Mouse (Mus musculus): ENCODE results near the gene Ucma. TPM values are rescaled to one million over a fixed set of nuclear protein-coding genes. Genes with fewer than 3 reads are reported as not detected.
"Not testable (repeated sequence)": the region's sequence is repeated elsewhere in the genome, so short reads cannot be mapped to it uniquely, and the experiment has no call there.

Ucma gene
- 0.20 TPM in 1 of 2 replicates, not detected in the other for polyA plus RNA-seq (2012; rRNA removed)

GRCm38 (mm10) chr2:4975807-4976206 lies at the start of gene Ucma:
Gene Ucma (plus strand): TSS chr2:4976122.
- H3K27ac ChIP-seq (ENCODE audit: control insufficient read depth, insufficient read depth, low read depth, low read length) = no peak within 1 kb of the TSS
- no peaks in the 10 kb centered on the region for H3K36me3 ChIP-seq (ENCODE audit: control insufficient read depth, insufficient read depth, low read length)
- TF ChIP-seq CTCF (IDR thresholded peaks at IDR 0.05; ENCODE audit: control insufficient read depth, insufficient read depth, insufficient replicate concordance, low read depth, low read length) = no peak
- no peak for TF ChIP-seq POLR2A (IDR thresholded peaks at IDR 0.05; ENCODE audit: control insufficient read depth, low read depth, low read length)
- H3K4me3 ChIP-seq (ENCODE audit: control insufficient read depth, low read depth, low read length) = no peak within 1 kb of the TSS
- no peaks in the 10 kb centered on the region; the same call in 1 of the 2 replicates for H3K4me1 ChIP-seq (ENCODE audit: control insufficient read depth, insufficient read depth, low read length)
- no peaks in the 10 kb centered on the region for H3K27me3 ChIP-seq (ENCODE audit: control insufficient read depth, insufficient read depth, low read length)

GRCm38 (mm10) chr2:4927391-4927790 lies 48.5 kb upstream of the Ucma start:
- Histone ChIP-seq H3K36me3 (ENCODE audit: control insufficient read depth, insufficient read depth, low read length) (no peaks in the 10 kb centered on the region), H3K4me1 (ENCODE audit: control insufficient read depth, insufficient read depth, low read length) (no peaks in the 10 kb centered on the region)
- TF ChIP-seq POLR2A (IDR thresholded peaks at IDR 0.05; ENCODE audit: control insufficient read depth, low read depth, low read length) = no peak
- TF ChIP-seq CTCF (IDR thresholded peaks at IDR 0.05; ENCODE audit: control insufficient read depth, insufficient read depth, insufficient replicate concordance, low read depth, low read length) = no peak

GRCm38 (mm10) chr2:4929230-4929629 lies 46.7 kb upstream of the Ucma start:
- no peak for TF ChIP-seq CTCF (IDR thresholded peaks at IDR 0.05; ENCODE audit: control insufficient read depth, insufficient read depth, insufficient replicate concordance, low read depth, low read length)
- no peak for TF ChIP-seq POLR2A (IDR thresholded peaks at IDR 0.05; ENCODE audit: control insufficient read depth, low read depth, low read length)
- no peaks in the 10 kb centered on the region for H3K27me3 ChIP-seq (ENCODE audit: control insufficient read depth, insufficient read depth, low read length)
- H3K4me1 ChIP-seq (ENCODE audit: control insufficient read depth, insufficient read depth, low read length) = no peaks in the 10 kb centered on the region
- H3K36me3 ChIP-seq (ENCODE audit: control insufficient read depth, insufficient read depth, low read length) = no peaks in the 10 kb centered on the region
- H3K4me3 ChIP-seq (ENCODE audit: control insufficient read depth, low read depth, low read length) = no peak overlapping the region
- no peak overlapping the region for H3K27ac ChIP-seq (ENCODE audit: control insufficient read depth, insufficient read depth, low read depth, low read length)

More at GRCm38 (mm10) chr2:4927391-4927790, 48.5 kb upstream of the Ucma start:
- H3K4me3 ChIP-seq (ENCODE audit: control insufficient read depth, low read depth, low read length) = no peak overlapping the region
- H3K27me3 ChIP-seq (ENCODE audit: control insufficient read depth, insufficient read depth, low read length) = no peaks in the 10 kb centered on the region
- H3K27ac ChIP-seq (ENCODE audit: control insufficient read depth, insufficient read depth, low read depth, low read length) = no peak overlapping the region

- TF ChIP-seq POLR2A (IDR thresholded peaks at IDR 0.05; ENCODE audit: control insufficient read depth, low read depth, low read length) (no peak), CTCF (IDR thresholded peaks at IDR 0.05; ENCODE audit: control insufficient read depth, insufficient read depth, insufficient replicate concordance, low read depth, low read length) (no peak)
- Histone ChIP-seq H3K4me3 (ENCODE audit: control insufficient read depth, low read depth, low read length) (no peak overlapping the region), H3K4me1 (ENCODE audit: control insufficient read depth, insufficient read depth, low read length) (no peaks in the 10 kb centered on the region), H3K36me3 (ENCODE audit: control insufficient read depth, insufficient read depth, low read length) (no peaks in the 10 kb centered on the region), H3K27ac (ENCODE audit: control insufficient read depth, insufficient read depth, low read depth, low read length) (no peak overlapping the region), H3K27me3 (ENCODE audit: control insufficient read depth, insufficient read depth, low read length) (no peaks in the 10 kb centered on the region)
Observed at GRCm38 (mm10) chr2:4934516-4934915, 41.4 kb upstream of the Ucma start.

- Histone ChIP-seq H3K27me3 (ENCODE audit: control insufficient read depth, insufficient read depth, low read length) (no peaks in the 10 kb centered on the region), H3K36me3 (ENCODE audit: control insufficient read depth, insufficient read depth, low read length) (no peaks in the 10 kb centered on the region), H3K4me1 (ENCODE audit: control insufficient read depth, insufficient read depth, low read length) (no peaks in the 10 kb centered on the region), H3K4me3 (ENCODE audit: control insufficient read depth, low read depth, low read length) (no peak overlapping the region), H3K27ac (ENCODE audit: control insufficient read depth, insufficient read depth, low read depth, low read length) (no peak overlapping the region)
- TF ChIP-seq POLR2A (IDR thresholded peaks at IDR 0.05; ENCODE audit: control insufficient read depth, low read depth, low read length) (no peak), CTCF (IDR thresholded peaks at IDR 0.05; ENCODE audit: control insufficient read depth, insufficient read depth, insufficient replicate concordance, low read depth, low read length) (no peak)
Observed at GRCm38 (mm10) chr2:4937931-4938330, 38.0 kb upstream of the Ucma start.

GRCm38 (mm10) chr2:4940861-4941260 lies 35.1 kb upstream of the Ucma start:
- no peaks in the 10 kb centered on the region for H3K36me3 ChIP-seq (ENCODE audit: control insufficient read depth, insufficient read depth, low read length)
- H3K27me3 ChIP-seq (ENCODE audit: control insufficient read depth, insufficient read depth, low read length) = no peaks in the 10 kb centered on the region
- TF ChIP-seq CTCF (IDR thresholded peaks at IDR 0.05; ENCODE audit: control insufficient read depth, insufficient read depth, insufficient replicate concordance, low read depth, low read length) (no peak), POLR2A (IDR thresholded peaks at IDR 0.05; ENCODE audit: control insufficient read depth, low read depth, low read length) (no peak)
- no peak overlapping the region for H3K27ac ChIP-seq (ENCODE audit: control insufficient read depth, insufficient read depth, low read depth, low read length)
- no peaks in the 10 kb centered on the region for H3K4me1 ChIP-seq (ENCODE audit: control insufficient read depth, insufficient read depth, low read length)
- no peak overlapping the region for H3K4me3 ChIP-seq (ENCODE audit: control insufficient read depth, low read depth, low read length)

GRCm38 (mm10) chr2:4949691-4950090 lies 26.2 kb upstream of the Ucma start:
- H3K36me3 ChIP-seq (ENCODE audit: control insufficient read depth, insufficient read depth, low read length); H3K4me1 ChIP-seq (ENCODE audit: control insufficient read depth, insufficient read depth, low read length); H3K27ac ChIP-seq (ENCODE audit: control insufficient read depth, insufficient read depth, low read depth, low read length); H3K27me3 ChIP-seq (ENCODE audit: control insufficient read depth, insufficient read depth, low read length); H3K4me3 ChIP-seq (ENCODE audit: control insufficient read depth, low read depth, low read length): not testable (repeated sequence)

- no peak overlapping the region for H3K4me3 ChIP-seq (ENCODE audit: control insufficient read depth, low read depth, low read length)
Observed at GRCm38 (mm10) chr2:4950986-4951385, 24.9 kb upstream of the Ucma start.

More at GRCm38 (mm10) chr2:4950986-4951385, 24.9 kb upstream of the Ucma start:
- Histone ChIP-seq H3K27ac (ENCODE audit: control insufficient read depth, insufficient read depth, low read depth, low read length) (no peak overlapping the region), H3K4me1 (ENCODE audit: control insufficient read depth, insufficient read depth, low read length) (no peaks in the 10 kb centered on the region), H3K36me3 (ENCODE audit: control insufficient read depth, insufficient read depth, low read length) (no peaks in the 10 kb centered on the region), H3K27me3 (ENCODE audit: control insufficient read depth, insufficient read depth, low read length) (no peaks in the 10 kb centered on the region)
- no peak for TF ChIP-seq POLR2A (IDR thresholded peaks at IDR 0.05; ENCODE audit: control insufficient read depth, low read depth, low read length)
- TF ChIP-seq CTCF (IDR thresholded peaks at IDR 0.05; ENCODE audit: control insufficient read depth, insufficient read depth, insufficient replicate concordance, low read depth, low read length) = no peak
